Mouse (Mus musculus): Measurements from ENCODE around the gene Emcn. TPM values are rescaled to one million over a fixed set of nuclear protein-coding genes. Genes with fewer than 3 reads are reported as not detected.

Gene Emcn
- polyA plus RNA-seq, 1 experiment from 2014 or later = 8.7 TPM

- no peak overlapping the region for H3K4me2 ChIP-seq
These were observed 9.9 kb upstream of the Emcn start for GRCm38 (mm10) chr3:137330950-137331349.

GRCm38 (mm10) chr3:137332531-137332930 lies 8.3 kb upstream of the Emcn start:
- 85% methylated on average over 4 of the region's 4 CpGs for WGBS
- Histone ChIP-seq H3K4me3 (no peak overlapping the region), H3K4me1 (no peaks in the 10 kb centered on the region), H3K4me2 (no peak overlapping the region), H3K27me3 (replicated peaks) (no peaks in the 10 kb centered on the region), H3K36me3 (replicated peaks) (no peaks in the 10 kb centered on the region), H3K9ac (no peak overlapping the region), H3K9me3 (no peaks in the 10 kb centered on the region), H3K27ac (no peak overlapping the region)
- ATAC-seq (replicated peaks) = no peak

More at GRCm38 (mm10) chr3:137330950-137331349, 9.9 kb upstream of the Emcn start:
- no peak overlapping the region for H3K4me3 ChIP-seq
- no peaks in the 10 kb centered on the region for H3K27me3 ChIP-seq (replicated peaks)
- no peaks in the 10 kb centered on the region for H3K36me3 ChIP-seq (replicated peaks)
- no peaks in the 10 kb centered on the region for H3K9me3 ChIP-seq
- no peak overlapping the region for H3K27ac ChIP-seq
- ATAC-seq (replicated peaks) = no peak
- 78% methylated on average over 4 of the region's 4 CpGs for WGBS
- no peaks in the 10 kb centered on the region for H3K4me1 ChIP-seq
- H3K9ac ChIP-seq = no peak overlapping the region

GRCm38 (mm10) chr3:137335957-137336356 lies 4.9 kb upstream of the Emcn start:
- H3K4me1 ChIP-seq = no peaks in the 10 kb centered on the region
- no peak overlapping the region for H3K4me2 ChIP-seq
- WGBS = 98% methylated on average over 4 of the region's 4 CpGs
- no peak overlapping the region for H3K4me3 ChIP-seq
- H3K9me3 ChIP-seq = no peaks in the 10 kb centered on the region
- no peak overlapping the region for H3K9ac ChIP-seq
- ATAC-seq (replicated peaks) = no peak
- no peak overlapping the region for H3K27ac ChIP-seq
- H3K36me3 ChIP-seq (replicated peaks) = no peaks in the 10 kb centered on the region
- no peaks in the 10 kb centered on the region for H3K27me3 ChIP-seq (replicated peaks)

- no peaks in the 10 kb centered on the region for H3K4me1 ChIP-seq
- 82% methylated on average over 5 of the region's 5 CpGs for WGBS
- no peak overlapping the region for H3K4me2 ChIP-seq
- no peak overlapping the region for H3K4me3 ChIP-seq
- H3K27me3 ChIP-seq (replicated peaks) = no peaks in the 10 kb centered on the region
- no peak overlapping the region for H3K27ac ChIP-seq
- ATAC-seq (replicated peaks) = no peak
- no peak overlapping the region for H3K9ac ChIP-seq
- H3K9me3 ChIP-seq = no peaks in the 10 kb centered on the region
- no peaks in the 10 kb centered on the region for H3K36me3 ChIP-seq (replicated peaks)
These were observed 2.6 kb downstream of the Emcn start for GRCm38 (mm10) chr3:137343446-137343845.

GRCm38 (mm10) chr3:137351882-137352281 lies 11.0 kb downstream of the Emcn start:
- Histone ChIP-seq H3K4me2 (no peak overlapping the region), H3K4me3 (no peak overlapping the region), H3K36me3 (replicated peaks) (no peaks in the 10 kb centered on the region), H3K27me3 (replicated peaks) (no peaks in the 10 kb centered on the region), H3K9me3 (no peaks in the 10 kb centered on the region), H3K9ac (no peak overlapping the region), H3K27ac (no peak overlapping the region), H3K4me1 (no peaks in the 10 kb centered on the region)
- ATAC-seq (replicated peaks) = no peak
- WGBS = 84% methylated on average over 5 of the region's 5 CpGs

- H3K27me3 ChIP-seq (replicated peaks) = no peaks in the 10 kb centered on the region
- ATAC-seq (replicated peaks) = no peak
- H3K9ac ChIP-seq = no peak overlapping the region
- H3K9me3 ChIP-seq = no peaks in the 10 kb centered on the region
- no peaks in the 10 kb centered on the region for H3K4me1 ChIP-seq
- no peak overlapping the region for H3K27ac ChIP-seq
- 77% methylated on average over 4 of the region's 4 CpGs for WGBS
- no peak overlapping the region for H3K4me3 ChIP-seq
- no peak overlapping the region for H3K4me2 ChIP-seq
- no peaks in the 10 kb centered on the region for H3K36me3 ChIP-seq (replicated peaks)
These were observed 15.8 kb downstream of the Emcn start for GRCm38 (mm10) chr3:137356697-137357096.

- 78% methylated on average over 6 of the region's 6 CpGs for WGBS
- H3K4me3 ChIP-seq = no peak overlapping the region
- ATAC-seq (replicated peaks) = peak; percentile 45; the same call in 1 of the 2 replicates
- H3K9me3 ChIP-seq = no peaks in the 10 kb centered on the region
- no peak overlapping the region for H3K27ac ChIP-seq
- no peak overlapping the region for H3K9ac ChIP-seq
- 0 out of 2 replicates have a peak, but pooled peaks cover 3% of the 10 kb centered on the region for H3K4me1 ChIP-seq
- H3K27me3 ChIP-seq (replicated peaks) = no peaks in the 10 kb centered on the region
- H3K36me3 ChIP-seq (replicated peaks) = no peaks in the 10 kb centered on the region
- H3K4me2 ChIP-seq = no peak overlapping the region
These were observed 26.4 kb downstream of the Emcn start for GRCm38 (mm10) chr3:137367123-137367825.

- Histone ChIP-seq H3K36me3 (replicated peaks) (no peaks in the 10 kb centered on the region), H3K4me2 (no peak overlapping the region), H3K9ac (no peak overlapping the region), H3K4me1 (0 out of 2 replicates have a peak, but pooled peaks cover 3% of the 10 kb centered on the region), H3K27me3 (replicated peaks) (no peaks in the 10 kb centered on the region), H3K9me3 (no peaks in the 10 kb centered on the region), H3K4me3 (no peak overlapping the region), H3K27ac (no peak overlapping the region)
- peak; percentile 71 for ATAC-seq (replicated peaks)
- 39% methylated on average over 3 of the region's 3 CpGs for WGBS
These were observed 27.0 kb downstream of the Emcn start for GRCm38 (mm10) chr3:137367826-137368325.

- WGBS = 93% methylated on average over 4 of the region's 4 CpGs
- H3K9ac ChIP-seq = no peak overlapping the region
- no peak overlapping the region for H3K27ac ChIP-seq
- H3K36me3 ChIP-seq (replicated peaks) = no peaks in the 10 kb centered on the region
- no peak for ATAC-seq (replicated peaks)
- no peak overlapping the region for H3K4me3 ChIP-seq
- H3K4me2 ChIP-seq = no peak overlapping the region
- no peaks in the 10 kb centered on the region for H3K9me3 ChIP-seq
- H3K4me1 ChIP-seq = 0 out of 2 replicates have a peak, but pooled peaks cover 2% of the 10 kb centered on the region
- H3K27me3 ChIP-seq (replicated peaks) = no peaks in the 10 kb centered on the region
These were observed 32.0 kb downstream of the Emcn start for GRCm38 (mm10) chr3:137372854-137373253.

- Histone ChIP-seq H3K36me3 (replicated peaks) (no peaks in the 10 kb centered on the region), H3K4me2 (no peak overlapping the region), H3K9me3 (no peaks in the 10 kb centered on the region), H3K4me3 (no peak overlapping the region), H3K27me3 (replicated peaks) (no peaks in the 10 kb centered on the region), H3K9ac (no peak overlapping the region), H3K27ac (no peak overlapping the region), H3K4me1 (no peaks in the 10 kb centered on the region)
- WGBS = 89% methylated on average over 2 of the region's 2 CpGs
- no peak for ATAC-seq (replicated peaks)
These were observed 41.4 kb downstream of the Emcn start for GRCm38 (mm10) chr3:137382311-137382710.

GRCm38 (mm10) chr3:137395588-137395987 lies 54.7 kb downstream of the Emcn start:
- H3K4me2 ChIP-seq = no peak overlapping the region

GRCm38 (mm10) chr3:137415451-137416086 lies 74.7 kb downstream of the Emcn start:
- no peaks in the 10 kb centered on the region for H3K27me3 ChIP-seq (replicated peaks)
- H3K27ac ChIP-seq = no peak overlapping the region
- no peaks in the 10 kb centered on the region for H3K9me3 ChIP-seq
- no peak overlapping the region for H3K4me3 ChIP-seq
- ATAC-seq (replicated peaks) = no peak; the same call in 1 of the 2 replicates
- 60% methylated on average over 5 of the region's 5 CpGs for WGBS
- no peak overlapping the region for H3K9ac ChIP-seq
- H3K4me2 ChIP-seq = no peak overlapping the region
- peaks cover 3% of the 10 kb centered on the region; the same call in 1 of the 2 replicates for H3K4me1 ChIP-seq
- H3K36me3 ChIP-seq (replicated peaks) = no peaks in the 10 kb centered on the region

More at GRCm38 (mm10) chr3:137395588-137395987, 54.7 kb downstream of the Emcn start:
- H3K9ac ChIP-seq = no peak overlapping the region
- no peaks in the 10 kb centered on the region for H3K36me3 ChIP-seq (replicated peaks)
- H3K4me1 ChIP-seq = no peaks in the 10 kb centered on the region
- 78% methylated on average over 11 of the region's 11 CpGs for WGBS
- H3K9me3 ChIP-seq = no peaks in the 10 kb centered on the region
- H3K27me3 ChIP-seq (replicated peaks) = no peaks in the 10 kb centered on the region
- no peak overlapping the region for H3K27ac ChIP-seq
- no peak for ATAC-seq (replicated peaks)
- H3K4me3 ChIP-seq = no peak overlapping the region
